Mouse (Mus musculus): Measurements from ENCODE around the gene Zkscan7.
A peak's percentile ranks its signal among the peaks of the same experiment; 100 is the strongest.

Zkscan7 gene

GRCm38 (mm10) chr9:122902717-122903535 lies 17.4 kb downstream of the Zkscan7 start:
- DNase-seq (ENCODE audit: low read depth) = no peak

- no peak for DNase-seq (ENCODE audit: low read depth)
These were observed 37.0 kb downstream of the Zkscan7 start for GRCm38 (mm10) chr9:122922436-122922835.

DNA sequence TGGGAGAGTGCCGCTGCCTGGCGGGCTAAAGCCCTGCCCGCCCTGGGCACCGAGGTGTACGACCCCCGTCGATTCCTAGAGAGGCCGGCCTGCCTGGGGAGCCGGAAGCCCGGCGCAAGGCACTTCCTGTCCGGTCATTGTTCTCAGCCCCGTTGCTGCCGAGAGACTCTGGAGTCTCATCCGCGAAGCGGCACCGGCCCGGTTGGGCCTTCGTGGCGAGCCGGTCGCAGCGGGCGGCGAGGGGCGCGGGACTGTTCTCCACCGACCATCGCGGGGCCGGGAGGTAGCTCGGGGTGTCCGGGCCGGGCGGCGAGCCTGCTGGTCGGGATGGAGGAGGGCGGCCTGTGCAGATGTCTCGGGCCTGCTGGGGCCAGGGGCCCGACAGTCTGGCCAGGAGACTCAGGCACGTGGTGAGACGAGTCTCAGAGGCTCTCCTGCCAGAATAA lies 37.5 kb downstream of the Zkscan7 start, which contains the start of gene Zfp105:
Zfp105 (plus strand) TSS at position 137 of the 446 bp plus-strand sequence.
- peak; percentile 9 for DNase-seq (ENCODE audit: low read depth)

- no peak for DNase-seq (ENCODE audit: low read depth)
These were observed 43.4 kb downstream of the Zkscan7 start for GRCm38 (mm10) chr9:122928915-122929314.

Measured in c-Kit-positive CD71-negative TER-119-negative erythroid progenitor cells, embryonic 14.5 days (primary cell).